Mouse (Mus musculus) cerebellum, adult 9-10 months (tissue): ENCODE measurements at regions not wholly inside any gene's neighbourhood (a gene's known extent, or its start where the extent isn't known, plus 50 kb on each side); places are given as distances from the start of the nearest gene placed in this dataset.
A peak's percentile ranks its signal among the peaks of the same experiment; 100 is the strongest.
"Not testable (repeated sequence)": the region's sequence is repeated elsewhere in the genome, so short reads cannot be mapped to it uniquely, and the experiment has no call there.

Experiments used
- DNase-seq: peaks from one replicate; pipeline ENCODE4 v3.0.0; 2022

DNA sequence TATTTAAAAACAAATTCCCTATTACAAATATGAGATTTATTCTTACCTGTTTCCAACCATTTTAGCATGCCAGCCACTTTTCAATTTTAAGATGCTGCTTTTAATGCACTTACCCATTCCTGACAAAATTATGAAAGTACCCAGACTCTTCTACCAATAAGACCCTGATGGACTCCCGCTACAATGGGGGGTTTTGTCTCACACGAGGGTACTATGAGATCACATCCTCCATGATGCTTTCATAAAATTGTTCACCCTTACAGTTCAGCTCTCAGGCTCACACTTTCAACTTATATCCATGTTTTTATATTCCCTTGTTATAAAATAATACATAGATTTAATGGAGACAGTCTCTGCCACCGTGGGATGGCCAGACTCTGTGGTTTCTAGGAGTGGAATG is 68.1 kb upstream of the Adamts18 start:
- no peak for DNase-seq

DNA sequence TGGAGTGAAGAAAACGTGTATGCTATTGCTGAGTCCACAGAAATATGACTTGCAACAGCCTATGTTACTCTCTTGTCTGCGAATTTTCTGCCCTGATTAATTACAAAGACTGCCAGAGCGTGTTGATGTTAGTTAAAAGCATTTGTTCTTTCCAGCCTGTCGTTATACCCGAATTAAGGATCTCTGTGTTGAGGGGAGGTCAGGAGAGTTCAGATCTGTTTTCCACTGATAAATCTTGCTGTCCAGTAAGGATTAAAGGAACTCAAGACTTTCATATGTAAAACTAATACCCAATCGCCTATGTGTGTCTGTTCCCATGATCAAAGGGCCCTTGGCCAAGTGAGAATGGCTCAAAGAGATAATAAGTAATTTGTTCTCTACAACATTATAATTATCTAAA is 68.7 kb upstream of the Adamts18 start:
- DNase-seq: no peak

DNA sequence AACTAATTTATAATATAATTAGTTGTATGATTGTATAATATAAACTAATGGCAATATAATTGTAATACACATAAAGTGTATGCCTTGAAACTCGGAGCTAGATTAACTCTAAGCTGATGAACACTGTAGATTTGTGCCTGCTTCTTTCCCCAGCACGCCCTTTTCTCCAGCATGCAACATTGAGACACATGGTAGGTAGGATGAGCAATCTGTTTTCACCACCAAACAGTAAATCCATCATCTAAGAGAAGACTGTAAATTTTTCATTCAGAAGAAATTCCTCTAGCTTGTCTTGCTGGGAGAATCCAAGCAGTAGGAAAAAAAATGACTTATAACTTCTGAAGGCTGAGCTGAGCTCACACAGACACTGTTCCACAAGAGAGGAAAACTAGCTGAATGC is 71.8 kb upstream of the Adamts18 start:
- DNase-seq: no peak

DNA sequence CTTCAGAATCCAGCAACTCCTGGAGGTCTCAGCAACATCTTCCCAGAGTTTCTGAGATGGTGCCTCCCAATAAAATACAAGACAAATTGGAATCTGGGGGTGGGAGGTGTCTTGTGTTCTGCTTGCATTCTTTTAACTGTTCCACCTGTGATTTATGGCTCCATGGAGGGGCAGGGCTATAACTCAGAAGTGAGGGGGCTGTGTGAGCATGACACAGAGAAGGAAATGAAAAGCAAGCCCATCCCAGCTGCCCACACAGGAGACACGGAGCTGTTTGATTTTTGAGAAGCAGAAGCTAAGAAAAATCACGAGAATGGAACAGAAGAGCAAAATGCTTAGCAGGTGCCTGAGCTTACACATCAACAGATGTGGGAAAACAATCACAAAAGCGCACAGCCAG is 74.8 kb upstream of the Adamts18 start:
- DNase-seq: no peak

DNA sequence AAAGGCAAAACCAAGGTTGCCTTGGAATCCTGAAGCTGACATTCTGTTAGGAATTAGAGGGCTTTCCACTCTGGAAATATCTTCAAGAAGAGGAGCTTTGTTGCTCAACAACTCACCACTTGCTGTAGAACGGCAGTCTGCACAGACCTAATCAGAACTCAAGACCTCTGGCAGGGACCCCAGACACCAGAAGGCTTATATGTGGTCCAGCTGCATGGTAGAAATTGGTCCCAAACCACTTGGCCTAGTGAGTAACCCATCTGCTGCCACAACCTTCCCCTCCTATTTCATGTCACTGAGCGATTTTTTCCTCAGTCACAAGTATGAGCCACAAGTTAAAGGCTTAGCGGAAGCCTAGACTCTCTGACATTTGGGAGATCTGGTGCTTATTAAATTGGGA is 105.2 kb upstream of the Adamts18 start:
- peak; percentile 7 for DNase-seq

DNA sequence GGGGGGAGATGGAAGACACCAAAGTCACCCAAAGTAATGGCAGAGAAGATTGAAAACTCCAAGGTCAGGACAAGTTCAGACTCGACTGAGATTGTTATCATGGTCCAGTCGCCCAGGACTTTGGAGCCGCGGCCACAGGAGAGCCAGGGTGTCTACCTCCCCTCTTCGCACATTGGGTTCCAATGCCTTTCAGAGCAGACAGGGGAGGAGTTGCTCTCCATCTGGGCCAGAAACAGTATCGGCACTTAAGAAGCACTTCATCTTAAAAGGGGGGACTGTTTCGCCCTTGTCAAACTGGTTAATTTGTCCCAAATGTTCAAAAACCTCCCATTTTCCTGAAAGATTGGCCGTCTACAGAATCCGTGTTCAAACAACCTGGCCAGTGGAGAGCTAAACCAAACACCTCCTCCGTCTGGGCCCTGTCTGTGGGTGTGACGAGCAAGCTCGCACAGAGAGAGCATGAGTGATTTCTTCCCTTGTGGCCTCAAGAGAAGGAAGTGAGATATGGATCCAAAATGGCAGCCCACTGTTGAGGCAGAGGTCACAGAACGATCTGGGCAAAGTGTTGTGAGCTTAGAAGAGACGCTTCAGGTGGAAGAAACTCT is 108.0 kb upstream of the Adamts18 start:
- no peak for DNase-seq

DNA sequence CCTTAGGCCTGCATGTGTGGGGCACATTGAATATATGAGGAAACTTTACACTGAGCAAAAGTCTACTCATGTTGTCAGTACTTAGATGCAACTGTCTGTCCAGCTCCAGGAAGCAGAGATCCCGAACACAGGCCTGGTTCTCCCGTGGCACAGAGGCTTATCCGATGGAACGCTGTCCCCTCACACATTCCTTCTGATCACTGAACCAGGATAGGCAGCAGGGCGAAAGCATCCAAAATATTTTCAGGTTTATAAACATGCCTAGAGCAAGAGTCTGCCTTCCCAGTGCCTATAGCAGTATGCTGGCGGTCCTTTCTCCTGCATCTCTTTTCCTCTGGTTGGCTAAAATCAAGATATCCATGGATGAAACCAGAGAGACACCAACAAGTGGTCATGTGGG is 109.3 kb upstream of the Adamts18 start:
- no peak for DNase-seq

DNA sequence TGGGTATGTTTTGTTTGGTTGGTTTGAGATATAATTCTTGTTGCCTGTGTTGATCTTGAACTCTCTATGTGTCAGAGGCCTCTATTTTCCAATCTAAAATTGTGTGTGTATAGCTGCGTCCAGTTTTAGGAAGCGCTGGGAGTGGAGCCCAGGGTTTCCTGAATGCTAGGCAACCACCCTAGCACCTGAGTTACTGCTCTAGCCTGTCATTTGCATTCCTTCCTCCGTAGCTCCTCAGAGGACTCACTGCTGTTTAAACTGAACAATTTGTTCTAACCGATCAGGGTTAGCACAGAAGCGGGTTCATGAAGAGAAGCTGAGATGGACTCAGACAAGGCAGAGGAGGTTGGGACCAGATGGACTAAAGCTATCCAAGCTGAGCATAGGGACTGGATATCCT is 127.3 kb upstream of the Adamts18 start:
- no peak for DNase-seq

DNA sequence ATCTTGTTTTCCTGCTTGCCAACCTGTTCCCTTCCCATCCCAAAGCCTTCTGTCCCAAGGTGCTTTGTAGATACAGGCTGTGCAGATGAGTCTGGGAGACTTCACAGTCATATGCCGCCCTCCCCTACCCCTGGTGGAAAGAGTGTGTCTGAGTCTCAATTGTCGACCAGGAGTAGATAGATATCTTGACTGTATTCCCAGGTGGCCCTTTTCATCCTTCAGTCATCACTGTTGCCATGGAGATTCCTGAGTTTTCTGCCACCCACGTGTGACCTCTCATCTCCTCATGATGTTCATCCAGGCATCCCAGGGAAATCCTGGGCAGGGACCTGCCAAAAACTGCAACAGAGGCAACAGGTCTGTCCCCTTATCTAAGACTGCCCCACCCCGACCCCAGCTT is 128.1 kb upstream of the Adamts18 start:
- DNase-seq: no peak

DNA sequence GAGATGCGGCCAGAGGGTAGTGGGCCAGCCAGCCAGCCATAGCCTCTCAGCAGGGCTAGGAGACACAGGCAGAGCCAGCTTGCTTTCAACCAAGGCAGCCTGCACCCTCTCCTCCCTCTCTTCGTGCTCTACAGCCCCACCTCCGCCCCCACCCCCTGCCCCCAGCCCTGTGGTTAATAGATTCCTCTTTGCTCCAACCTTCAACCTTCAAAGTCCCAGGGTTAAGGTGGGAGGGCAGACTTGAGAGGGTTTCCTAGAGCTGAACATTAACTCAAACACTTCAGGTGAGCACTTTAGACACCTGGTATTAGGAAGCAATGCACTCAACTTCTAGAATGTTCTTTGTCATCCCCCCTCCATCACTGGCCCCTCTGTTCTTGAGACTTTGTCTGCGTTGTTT is 128.5 kb upstream of the Adamts18 start:
- DNase-seq: no peak

DNA sequence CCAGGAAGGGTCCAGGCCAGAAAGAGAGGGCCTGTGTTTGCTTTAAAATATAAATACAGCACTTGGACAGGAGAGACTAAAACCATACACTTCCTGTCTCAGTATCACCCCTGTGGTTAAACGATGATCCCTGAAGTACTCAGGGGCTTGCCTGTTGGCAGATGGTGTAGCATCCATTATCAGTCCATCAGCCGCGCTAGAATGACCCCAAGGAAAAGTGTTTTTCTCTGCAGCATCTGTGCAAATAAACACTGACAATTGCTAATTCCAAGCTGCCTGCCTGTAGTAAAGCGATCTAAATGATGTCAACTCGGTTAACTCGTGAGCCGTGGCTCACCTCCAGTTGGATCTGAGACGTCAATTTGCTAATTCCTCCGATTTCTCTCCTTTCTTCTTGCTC is 130.4 kb upstream of the Adamts18 start:
- DNase-seq: no peak

DNA sequence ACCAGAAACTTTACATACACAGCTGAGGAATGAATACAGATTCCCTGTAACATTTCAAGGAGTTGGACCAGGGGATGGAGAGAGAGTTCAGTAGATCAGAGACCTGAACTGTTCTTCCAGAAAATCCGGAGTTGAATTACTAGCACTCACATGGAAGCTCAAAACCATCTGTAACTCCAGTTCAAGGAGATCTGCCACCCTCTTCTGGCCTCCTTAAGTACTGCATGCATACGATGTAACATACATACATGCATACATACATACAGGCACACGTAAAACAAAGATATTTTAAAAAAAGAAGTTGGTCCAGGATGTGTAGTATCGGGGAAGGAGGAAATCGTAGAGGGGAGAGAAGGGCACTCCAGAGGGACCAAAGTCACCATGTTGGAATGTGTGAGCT is 131.3 kb upstream of the Adamts18 start:
- no peak for DNase-seq

DNA sequence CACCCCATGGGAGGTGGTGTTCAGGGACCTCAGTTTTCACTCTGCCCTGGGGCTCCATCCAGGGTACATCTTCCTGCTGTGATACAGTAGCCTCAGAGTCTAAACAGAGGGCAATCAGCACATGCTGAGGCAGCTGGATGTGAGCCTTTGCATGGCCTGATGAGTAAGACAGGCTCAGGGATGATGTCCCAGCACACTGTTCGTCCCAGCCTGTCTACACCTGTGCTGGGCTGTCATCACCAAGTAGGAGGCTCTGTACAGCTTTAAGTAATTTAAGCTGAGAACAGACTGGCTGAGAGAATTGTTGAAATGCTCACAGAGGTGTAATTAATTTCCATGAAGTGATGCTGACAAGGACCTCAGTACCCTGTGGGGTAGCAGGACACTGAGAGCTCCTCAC is 132.8 kb upstream of the Adamts18 start:
- DNase-seq: no peak

DNA sequence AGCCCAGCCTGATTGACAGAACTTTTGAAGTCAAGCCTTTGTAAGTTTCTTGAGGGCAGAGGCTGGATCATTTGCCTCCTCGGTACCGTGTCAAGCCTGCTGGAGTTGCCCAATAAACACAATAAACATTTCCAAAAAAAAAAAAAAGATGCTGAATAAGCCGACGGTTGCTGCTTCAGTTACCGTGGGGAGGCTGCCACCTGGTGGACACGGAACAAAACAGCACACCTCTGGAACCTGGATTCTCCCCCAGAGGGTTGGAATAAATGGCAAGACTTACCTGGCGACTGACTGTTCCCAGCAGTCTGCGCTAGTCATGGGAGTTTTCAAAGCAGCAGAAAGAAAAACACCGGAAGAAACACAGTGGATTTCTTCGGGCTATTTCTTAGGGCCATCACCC is 136.3 kb upstream of the Adamts18 start:
- peak; percentile 81 for DNase-seq

DNA sequence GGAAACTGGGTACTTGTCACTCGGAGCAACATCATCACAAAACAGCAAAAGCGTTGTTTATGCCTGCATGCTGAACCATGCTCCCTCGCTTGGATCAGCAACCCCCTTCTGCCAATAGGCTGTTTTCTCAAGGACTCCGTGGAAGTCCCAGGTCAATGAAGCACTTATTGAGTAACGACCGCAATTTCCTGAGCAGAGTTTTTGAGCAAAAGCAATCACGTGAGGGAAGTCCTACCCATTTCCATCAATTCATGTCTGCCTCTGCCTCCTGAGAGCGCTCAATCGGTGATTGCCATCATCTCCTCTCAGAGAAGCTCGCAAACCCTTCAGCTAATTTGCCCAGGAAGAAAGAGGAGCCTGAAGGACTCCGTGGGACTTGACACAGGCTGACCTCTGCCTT is 136.9 kb upstream of the Adamts18 start:
- no peak for DNase-seq

DNA sequence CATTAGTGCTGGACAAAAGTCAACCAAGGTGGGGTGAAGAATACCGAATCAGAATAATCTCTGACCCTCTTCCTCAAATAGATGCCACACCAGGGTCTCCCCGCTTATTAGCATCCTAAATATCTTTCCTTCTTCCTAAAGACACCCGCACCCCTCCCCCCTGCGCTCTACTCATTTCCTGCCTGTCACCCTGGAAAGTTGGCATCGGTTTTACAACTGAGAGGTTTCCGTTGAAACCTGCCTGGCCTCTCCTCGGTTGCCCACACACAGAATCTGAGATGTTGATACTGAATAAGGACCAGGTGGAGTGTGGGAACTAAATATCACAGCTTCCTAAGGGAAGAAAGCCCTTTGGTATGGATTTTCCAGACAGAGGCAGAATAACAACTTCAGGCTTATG is 137.4 kb upstream of the Adamts18 start:
- no peak for DNase-seq

DNA sequence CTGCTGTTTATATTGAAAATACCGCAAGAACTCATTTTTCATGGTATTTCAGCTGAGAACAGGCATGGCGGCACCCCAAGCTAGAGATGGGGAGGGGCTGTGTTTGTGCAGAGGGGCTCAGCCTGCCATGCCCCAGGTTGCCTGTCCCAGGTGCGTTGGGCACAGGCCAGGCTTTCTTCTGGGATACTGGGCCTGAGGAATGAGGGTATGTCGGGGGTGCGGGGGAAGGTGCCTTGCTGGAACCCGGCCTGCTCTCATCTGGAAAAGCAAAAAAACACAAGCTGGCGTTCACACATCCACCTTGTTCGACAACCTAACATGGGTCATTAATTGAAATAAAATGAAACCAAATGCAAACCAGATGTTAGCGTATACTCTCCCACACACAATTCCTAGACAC is 142.2 kb upstream of the Adamts18 start:
- DNase-seq: no peak

DNA sequence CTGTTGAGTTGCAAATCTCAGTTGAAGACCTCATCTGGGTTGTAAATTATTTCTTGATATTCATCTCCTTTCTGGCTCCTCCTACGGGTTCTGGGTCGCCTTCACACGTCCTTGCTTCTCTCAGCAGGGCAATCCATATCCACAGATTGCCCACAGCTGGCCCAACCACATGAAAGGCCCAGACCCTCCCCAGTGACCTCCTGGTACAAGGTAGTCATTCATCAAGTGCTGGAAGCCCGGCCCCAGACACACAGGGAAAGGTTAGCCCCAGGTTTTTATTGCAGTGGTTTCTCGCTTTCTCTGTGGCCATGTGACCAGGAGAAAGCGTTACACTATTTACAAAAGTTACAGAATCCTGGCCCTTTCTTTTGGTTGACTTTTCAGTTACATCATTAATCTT is 134.5 kb upstream of the Nudt7 start:
- DNase-seq: no peak

DNA sequence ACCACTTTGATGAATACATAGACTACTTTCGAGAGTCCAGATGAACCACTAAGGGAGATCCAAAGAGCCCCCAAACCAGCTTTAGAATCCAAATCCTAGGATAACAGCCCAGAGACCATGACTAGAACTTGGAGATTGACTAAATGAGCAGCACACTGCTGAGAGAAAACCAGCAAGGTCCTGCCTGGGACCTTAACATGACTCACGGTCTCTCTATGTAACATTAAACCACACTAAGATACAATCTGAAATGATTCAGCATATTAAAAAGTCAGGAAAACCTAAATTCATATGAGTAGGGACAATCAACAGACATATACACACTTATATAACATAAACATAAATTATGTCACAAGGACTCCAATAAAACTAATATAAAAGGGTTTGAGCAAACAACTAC is 131.7 kb upstream of the Nudt7 start:
- no peak for DNase-seq

DNA sequence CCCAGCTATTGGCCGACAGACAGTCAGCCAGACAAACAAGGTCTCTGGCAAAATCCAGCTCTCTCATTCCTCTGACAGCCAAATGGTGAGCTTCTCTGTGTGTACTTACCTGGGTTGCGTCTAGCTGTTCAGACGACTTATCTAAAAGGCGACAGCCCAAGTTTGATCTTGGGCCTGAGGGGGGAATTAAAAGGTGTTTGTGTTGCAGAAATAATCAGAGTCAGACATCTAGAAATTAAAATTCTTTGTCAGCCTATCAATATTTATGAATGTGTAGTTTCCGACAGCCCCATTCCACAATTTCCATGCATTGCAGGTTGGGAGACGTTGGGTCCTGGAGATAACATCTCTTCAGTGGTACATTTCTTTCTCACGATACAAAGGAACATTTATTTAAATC is 128.9 kb upstream of the Nudt7 start:
- no peak for DNase-seq

DNA sequence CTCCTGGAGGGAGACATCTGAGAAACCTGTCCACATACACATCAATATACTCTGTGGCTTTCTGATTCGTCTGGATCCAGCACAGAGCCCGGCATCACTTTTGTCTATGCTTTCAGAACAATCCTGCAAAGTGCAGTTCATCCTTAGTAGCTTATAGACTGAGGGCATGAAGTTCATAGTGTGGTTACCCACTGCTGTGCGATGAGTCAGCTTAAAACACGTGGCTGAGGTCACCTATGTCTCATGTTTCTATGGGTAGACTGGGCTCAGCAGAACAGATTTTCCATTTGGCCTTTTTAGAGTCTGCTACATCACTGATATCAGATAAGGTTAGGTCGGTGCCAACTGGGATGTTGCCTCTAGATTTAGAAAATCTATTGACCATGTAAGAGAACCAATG is 126.8 kb upstream of the Nudt7 start:
- no peak for DNase-seq

DNA sequence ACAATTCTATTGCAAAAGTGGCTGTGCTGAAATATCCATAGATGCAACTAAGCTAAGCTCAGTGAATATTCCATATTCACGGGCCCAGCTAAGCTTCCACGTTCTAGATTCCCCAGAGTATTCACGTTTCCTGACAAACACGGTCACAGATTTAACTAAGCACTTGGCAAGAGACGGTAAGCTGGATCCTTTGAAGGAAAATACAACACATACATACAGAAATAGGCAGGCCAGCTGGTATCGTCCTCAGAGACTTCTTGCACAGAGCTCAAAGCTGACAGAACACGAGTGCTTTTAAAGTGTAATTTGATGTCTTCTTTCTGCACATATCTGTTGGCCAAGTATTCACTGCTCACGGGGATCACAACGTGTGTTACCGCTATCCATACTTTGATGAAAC is 126.3 kb upstream of the Nudt7 start:
- no peak for DNase-seq

DNA sequence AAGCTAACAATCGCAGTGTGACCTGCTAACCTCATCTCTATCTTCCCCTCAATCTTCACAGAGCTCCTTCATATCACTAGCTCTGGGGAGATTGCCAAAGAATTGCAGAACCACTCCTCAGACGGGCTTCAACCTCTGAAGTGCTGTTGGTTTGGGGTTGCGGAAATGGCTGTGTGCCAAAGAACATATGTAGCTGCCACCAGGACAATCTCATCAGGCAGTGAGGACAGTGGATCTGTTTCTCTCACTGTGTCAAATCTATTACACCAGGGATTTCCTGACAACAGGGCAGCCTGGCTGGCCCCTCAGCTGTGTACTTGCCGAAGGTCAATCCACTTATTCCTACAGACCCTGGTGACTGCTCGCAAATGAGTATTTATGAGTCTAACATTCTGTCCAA is 115.0 kb upstream of the Nudt7 start:
- peak; percentile 4 for DNase-seq

DNA sequence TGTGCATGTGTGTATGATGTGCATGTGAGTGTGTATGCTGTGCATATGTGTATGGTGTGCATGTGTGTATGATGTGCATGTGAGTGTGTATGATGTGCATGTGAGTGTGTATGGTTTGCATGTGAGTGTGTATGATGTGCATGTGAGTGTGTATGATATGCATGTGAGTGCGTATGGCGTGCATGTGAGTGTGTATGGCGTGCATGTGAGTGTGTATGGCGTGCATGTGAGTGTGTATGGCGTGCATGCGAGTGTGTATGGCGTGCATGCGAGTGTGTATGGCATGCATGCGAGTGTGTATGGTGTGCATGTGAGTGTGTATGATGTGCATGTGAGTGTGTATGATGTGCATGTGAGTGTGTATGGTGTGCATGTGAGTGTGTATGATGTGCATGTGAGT is 103.2 kb upstream of the Nudt7 start:
- DNase-seq: not testable (repeated sequence)

DNA sequence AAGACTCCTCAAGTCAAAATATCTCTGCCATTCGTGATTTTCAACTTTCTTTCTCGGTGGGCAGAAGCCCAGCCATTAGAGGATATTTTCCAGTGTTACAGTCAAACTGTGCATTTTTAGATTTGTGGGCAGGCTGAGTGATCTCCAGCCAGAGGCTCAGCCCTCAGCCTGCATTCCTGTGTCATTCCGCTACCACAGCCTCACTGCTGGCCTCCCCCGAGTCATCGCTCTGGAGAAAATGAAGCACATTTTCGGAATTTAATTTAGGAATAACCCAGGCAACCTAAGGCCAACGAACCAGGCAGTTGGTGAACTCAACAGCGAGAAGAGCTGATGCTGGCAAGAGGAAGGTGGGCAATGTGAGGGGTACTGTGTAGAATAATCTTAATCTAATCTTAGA is 80.9 kb upstream of the Nudt7 start:
- DNase-seq: no peak

DNA sequence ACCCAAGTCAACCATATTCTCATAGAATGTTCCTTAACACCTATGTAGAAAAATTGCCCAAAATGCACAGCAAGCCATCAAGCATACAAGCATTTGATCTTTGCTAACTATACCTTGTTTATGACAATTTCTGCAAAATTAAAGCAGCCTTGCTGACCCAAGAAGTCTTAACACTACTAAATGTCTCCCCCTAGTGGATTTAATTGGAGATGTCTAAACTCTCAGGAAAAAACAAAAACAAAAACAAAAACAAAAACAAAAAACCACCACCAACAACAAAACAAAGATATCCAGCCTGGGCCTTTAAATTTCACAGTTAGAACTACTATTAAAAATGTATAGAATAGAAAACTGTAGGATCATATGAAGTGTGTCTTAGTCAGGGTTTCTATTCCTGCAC is 69.8 kb upstream of the Nudt7 start:
- peak; percentile 18 for DNase-seq
